Mouse (Mus musculus): ENCODE results near the gene Zfp688. TPM values are rescaled to one million over a fixed set of nuclear protein-coding genes. Genes with fewer than 3 reads are reported as not detected.

Gene Zfp688
- polyA plus RNA-seq, 2 experiments, result 18.6 to 25.2 TPM

DNA sequence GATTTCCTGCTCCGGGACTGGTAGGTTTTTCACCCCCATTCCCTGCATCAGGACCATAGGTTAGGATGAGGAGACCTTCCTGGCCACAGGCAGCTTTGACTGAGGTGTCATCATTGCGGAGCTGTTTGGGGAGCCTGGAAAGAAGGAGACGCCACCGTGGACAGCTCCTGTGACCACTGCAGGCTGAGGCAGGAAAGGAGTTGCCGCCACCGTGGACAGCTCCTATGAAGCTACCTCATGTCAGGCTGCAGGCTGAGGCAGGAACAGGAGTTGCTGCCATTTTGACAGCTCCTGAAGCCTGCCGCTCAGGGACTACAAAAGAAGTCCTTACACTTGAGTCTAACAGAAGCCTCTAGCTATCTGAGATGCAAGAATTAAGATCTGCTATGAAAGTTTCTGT is 33.0 kb upstream of the Zfp688 start:
- no peak for ATAC-seq (ENCODE audit: low FRiP score, low read depth)
- H3K4me1 ChIP-seq (ENCODE audit: control insufficient read depth, insufficient read depth, low read length), result peaks cover 14% of the 10 kb centered on the region; the same call in 1 of the 2 replicates
- H3K36me3 ChIP-seq (ENCODE audit: control insufficient read depth, insufficient read depth, low read length), result peaks cover 46% of the 10 kb centered on the region
- no peaks in the 10 kb centered on the region for H3K27me3 ChIP-seq (ENCODE audit: control insufficient read depth, insufficient read depth, low read length)
- no peak overlapping the region for H3K27ac ChIP-seq (replicated peaks; ENCODE audit: low read depth, low read length)
- H3K4me2 ChIP-seq (replicated peaks; ENCODE audit: low read depth, low read length, severe bottlenecking), result no peak overlapping the region
- 92% methylated on average over 7 of the region's 7 CpGs for WGBS
- peaks cover 5% of the 10 kb centered on the region; the same call in 1 of the 2 replicates for H3K9me3 ChIP-seq (ENCODE audit: control insufficient read depth, low read length)
- DNase-seq (ENCODE audit: low spot score), result no peak
- TF ChIP-seq POLR2A (IDR thresholded peaks at IDR 0.05; ENCODE audit: borderline replicate concordance, extremely low read depth, insufficient read depth, insufficient read length), result no peak
- H3K4me3 ChIP-seq (replicated peaks; ENCODE audit: low read length), result no peak overlapping the region
- no peak overlapping the region for H3K9ac ChIP-seq (ENCODE audit: low read depth, low read length, severe bottlenecking)

DNA sequence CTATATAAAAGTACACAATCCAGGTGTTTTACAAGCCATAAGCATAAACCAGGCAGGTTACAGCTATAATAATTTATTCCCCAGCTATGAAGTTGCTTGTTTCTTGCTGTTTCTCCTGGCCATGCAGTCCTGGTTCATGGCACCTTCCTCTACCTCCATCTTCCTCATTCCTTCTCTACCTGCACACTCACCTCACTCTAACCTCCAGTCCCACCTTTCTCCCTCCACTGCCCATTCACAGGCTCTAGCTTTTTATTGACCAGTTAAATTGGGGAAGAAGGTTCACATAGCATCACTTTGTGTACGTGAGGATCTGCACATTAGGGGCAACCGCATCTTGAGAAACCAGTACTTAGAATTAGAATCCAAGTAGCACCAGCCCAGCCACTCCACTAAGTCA is 31.2 kb upstream of the Zfp688 start:
- 92% methylated on average over 2 of the region's 2 CpGs for WGBS
- Histone ChIP-seq H3K36me3 (ENCODE audit: control insufficient read depth, insufficient read depth, low read length) (peaks cover 36% of the 10 kb centered on the region), H3K27me3 (ENCODE audit: control insufficient read depth, insufficient read depth, low read length) (no peaks in the 10 kb centered on the region), H3K9me3 (ENCODE audit: control insufficient read depth, low read length) (peaks cover 5% of the 10 kb centered on the region; the same call in 1 of the 2 replicates), H3K4me3 (replicated peaks; ENCODE audit: low read length) (no peak overlapping the region), H3K4me2 (replicated peaks; ENCODE audit: low read depth, low read length, severe bottlenecking) (no peak overlapping the region), H3K27ac (replicated peaks; ENCODE audit: low read depth, low read length) (no peak overlapping the region), H3K9ac (ENCODE audit: low read depth, low read length, severe bottlenecking) (no peak overlapping the region), H3K4me1 (ENCODE audit: control insufficient read depth, insufficient read depth, low read length) (peaks cover 18% of the 10 kb centered on the region; the same call in 1 of the 2 replicates)
- no peak for DNase-seq (ENCODE audit: low spot score)
- no peak for ATAC-seq (ENCODE audit: low FRiP score, low read depth)
- no peak for TF ChIP-seq POLR2A (IDR thresholded peaks at IDR 0.05; ENCODE audit: borderline replicate concordance, extremely low read depth, insufficient read depth, insufficient read length)

GRCm38 (mm10) chr7:127449966-127450365 is 28.1 kb upstream of the Zfp688 start:
- Histone ChIP-seq H3K9ac (ENCODE audit: low read depth, low read length, severe bottlenecking) (no peak overlapping the region), H3K36me3 (ENCODE audit: control insufficient read depth, insufficient read depth, low read length) (peaks cover 35% of the 10 kb centered on the region), H3K4me1 (ENCODE audit: control insufficient read depth, insufficient read depth, low read length) (peaks cover 18% of the 10 kb centered on the region; the same call in 1 of the 2 replicates), H3K27ac (replicated peaks; ENCODE audit: low read depth, low read length) (no peak overlapping the region), H3K27me3 (ENCODE audit: control insufficient read depth, insufficient read depth, low read length) (no peaks in the 10 kb centered on the region), H3K9me3 (ENCODE audit: control insufficient read depth, low read length) (no peaks in the 10 kb centered on the region), H3K4me3 (replicated peaks; ENCODE audit: low read length) (peak overlapping the region; percentile 65), H3K4me2 (replicated peaks; ENCODE audit: low read depth, low read length, severe bottlenecking) (peak overlapping the region; percentile 64)
- no peak for TF ChIP-seq POLR2A (IDR thresholded peaks at IDR 0.05; ENCODE audit: borderline replicate concordance, extremely low read depth, insufficient read depth, insufficient read length)
- no peak for ATAC-seq (ENCODE audit: low FRiP score, low read depth)
- no peak for DNase-seq (ENCODE audit: low spot score)
- 85% methylated on average over 7 of the region's 7 CpGs for WGBS

DNA sequence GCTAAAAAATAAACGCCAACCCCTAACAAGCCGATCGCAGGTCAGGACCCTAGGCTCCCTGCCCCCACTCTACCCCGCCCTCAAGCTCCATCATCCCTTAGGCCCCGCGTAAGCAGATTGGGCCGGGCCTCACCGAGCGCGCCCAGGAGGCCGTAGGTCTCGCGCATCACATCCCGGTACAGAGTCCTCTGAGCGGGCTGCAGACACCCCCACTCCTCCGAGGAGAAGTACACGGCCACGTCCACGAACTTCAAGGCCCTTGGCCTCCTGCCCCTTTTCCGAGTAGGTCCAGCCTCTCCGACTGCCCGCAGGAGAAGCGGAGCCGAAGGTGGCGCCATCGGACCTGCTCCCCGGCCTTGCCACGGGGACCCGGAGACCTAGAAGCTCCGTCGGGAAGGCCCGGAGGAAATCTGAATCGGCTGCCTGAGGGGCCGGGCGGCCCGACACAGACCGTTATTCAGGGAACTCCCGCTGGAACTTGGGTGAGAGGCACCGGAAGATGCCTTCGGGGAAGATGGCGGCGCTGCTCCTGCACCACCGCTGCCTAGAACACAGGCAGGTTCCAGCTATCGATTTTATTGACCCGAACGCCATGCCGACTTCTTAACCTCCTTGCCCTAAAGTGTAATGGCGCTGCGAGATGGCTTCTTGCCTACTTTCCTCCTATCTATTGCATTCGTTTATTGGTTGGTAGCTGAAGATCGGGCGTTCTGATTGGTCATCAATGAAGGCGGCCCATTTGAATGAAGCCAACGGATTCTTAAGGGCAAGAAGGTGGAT is 26.8 kb upstream of the Zfp688 start, which contains the start of gene Zfp689:
Gene Zfp689, minus strand, starts transcription at position 638 of the 780 bp plus-strand sequence.
- TF ChIP-seq POLR2A (IDR thresholded peaks at IDR 0.05; ENCODE audit: borderline replicate concordance, extremely low read depth, insufficient read depth, insufficient read length), result peak; percentile 22; the same call in 1 of the 2 replicates
- peak within 1 kb of the TSS; percentile 64 for H3K4me2 ChIP-seq (replicated peaks; ENCODE audit: low read depth, low read length, severe bottlenecking)
- ATAC-seq (ENCODE audit: low FRiP score, low read depth), result peak; percentile 94
- H3K9ac ChIP-seq (ENCODE audit: low read depth, low read length, severe bottlenecking), result peak within 1 kb of the TSS; percentile 89
- peak; percentile 98 for DNase-seq (ENCODE audit: low spot score)
- peaks cover 42% of the 10 kb centered on the region for H3K36me3 ChIP-seq (ENCODE audit: control insufficient read depth, insufficient read depth, low read length)
- no peaks in the 10 kb centered on the region for H3K9me3 ChIP-seq (ENCODE audit: control insufficient read depth, low read length)
- no peaks in the 10 kb centered on the region for H3K27me3 ChIP-seq (ENCODE audit: control insufficient read depth, insufficient read depth, low read length)
- WGBS, result under 1% methylated on average over 50 of the region's 54 CpGs
- H3K4me1 ChIP-seq (ENCODE audit: control insufficient read depth, insufficient read depth, low read length), result peaks cover 18% of the 10 kb centered on the region; the same call in 1 of the 2 replicates
- H3K4me3 ChIP-seq (replicated peaks; ENCODE audit: low read length), result peak within 1 kb of the TSS; percentile 65
- H3K27ac ChIP-seq (replicated peaks; ENCODE audit: low read depth, low read length), result peak within 1 kb of the TSS; percentile 93

- no peak overlapping the region for H3K27ac ChIP-seq (replicated peaks; ENCODE audit: low read depth, low read length)
- H3K9me3 ChIP-seq (ENCODE audit: control insufficient read depth, low read length), result no peaks in the 10 kb centered on the region
- ATAC-seq (ENCODE audit: low FRiP score, low read depth), result no peak
- no peaks in the 10 kb centered on the region for H3K4me1 ChIP-seq (ENCODE audit: control insufficient read depth, insufficient read depth, low read length)
- H3K4me2 ChIP-seq (replicated peaks; ENCODE audit: low read depth, low read length, severe bottlenecking), result no peak overlapping the region
- TF ChIP-seq POLR2A (IDR thresholded peaks at IDR 0.05; ENCODE audit: borderline replicate concordance, extremely low read depth, insufficient read depth, insufficient read length), result no peak
- H3K36me3 ChIP-seq (ENCODE audit: control insufficient read depth, insufficient read depth, low read length), result peaks cover 49% of the 10 kb centered on the region
- no peak overlapping the region for H3K9ac ChIP-seq (ENCODE audit: low read depth, low read length, severe bottlenecking)
- no peak for DNase-seq (ENCODE audit: low spot score)
- H3K4me3 ChIP-seq (replicated peaks; ENCODE audit: low read length), result no peak overlapping the region
- H3K27me3 ChIP-seq (ENCODE audit: control insufficient read depth, insufficient read depth, low read length), result no peaks in the 10 kb centered on the region
- 93% methylated on average over 20 of the region's 20 CpGs for WGBS
Observed at GRCm38 (mm10) chr7:127443976-127444375, 22.1 kb upstream of the Zfp688 start.
